Mouse (Mus musculus) hindbrain, postnatal 0 days (tissue): Measurements from ENCODE around the gene Iffo1. TPM values are rescaled to one million over a fixed set of nuclear protein-coding genes. Genes with fewer than 3 reads are reported as not detected.

Source experiments
- ATAC-seq: fragments of 200-750 bp; cut with Nextera tagmentation; 2 replicates; pipeline ENCODE4 v1.8.0; 2017; ENCODE audit warnings: mild to moderate bottlenecking, moderate TSS enrichment, moderate library complexity
- DNase-seq: peaks from one replicate; pipeline ENCODE4 v3.0.0-alpha.2; 2015; ENCODE audit warnings: low spot score
- H3K27ac ChIP-seq: fragments of 300-500 bp; sonication (generic); 2 replicates; pipeline ENCODE4 v1.5.1; 2014; ENCODE audit warnings: mild to moderate bottlenecking
- H3K27me3 ChIP-seq: fragments of 300-500 bp; sonication (generic); 2 replicates; pipeline ENCODE4 v1.6.1; 2014; ENCODE audit warnings: low read length, mixed read lengths; ENCODE audit not compliant: insufficient read depth
- H3K36me3 ChIP-seq: fragments of 300-500 bp; sonication (generic); 2 replicates; pipeline ENCODE4 v1.6.1; 2014; ENCODE audit warnings: low read length, mixed read lengths; ENCODE audit not compliant: insufficient read depth
- H3K4me1 ChIP-seq: fragments of 300-500 bp; sonication (generic); 2 replicates; pipeline ENCODE4 v1.6.1; 2014; ENCODE audit warnings: antibody characterized with exemption, low read length, mixed read lengths; ENCODE audit not compliant: insufficient read depth
- H3K4me2 ChIP-seq: fragments of 300-500 bp; sonication (generic); 2 replicates; pipeline ENCODE4 v1.6.1; 2014; ENCODE audit warnings: low read depth, mild to moderate bottlenecking, low read length, moderate library complexity, mixed read lengths
- H3K4me3 ChIP-seq: fragments of 300-500 bp; sonication (generic); 2 replicates; pipeline ENCODE4 v1.5.1; 2014; ENCODE audit warnings: low read length
- H3K9ac ChIP-seq: fragments of 300-500 bp; sonication (generic); replicated peaks from 2 replicates; pipeline ENCODE4 v1.6.1; 2014; ENCODE audit warnings: mild to moderate bottlenecking, low read length, moderate library complexity, mixed read lengths
- H3K9me3 ChIP-seq: fragments of 300-500 bp; sonication (generic); 2 replicates; pipeline ENCODE4 v1.6.1; 2016; ENCODE audit warnings: low read length, mixed read lengths
- CTCF ChIP-seq: IDR thresholded peaks from 2 replicates; pipeline ENCODE4 v1.5.1; 2016; ENCODE audit warnings: antibody characterized with exemption, control low read depth, low read depth
- WGBS: fragments of 180-500 bp; shearing (Covaris S2); extraction: QIAGEN DNeasy Blood & Tissue Kit; methylation state at CpG from one replicate; pipeline ENCODE4 v1.1.7; 2014; 5-methylcytosine and 5-hydroxymethylcytosine counted together
- polyA plus RNA-seq: library from polyadenylated mRNA; unstranded; fragments of >200 nt; fragmentation: Nextera tagmentation; extraction: Ambion mirVana; gene quantifications from 2 replicates; pipeline ENCODE4 v1.2.1, GENCODE M21; 2015
- total RNA-seq: library from RNA; depleted of rRNA; stranded (reverse); fragments of >200 nt; gene quantifications from 2 replicates; pipeline ENCODE4 v1.2.3, GENCODE M21; 2014

The Iffo1 gene
- total and polyA plus RNA-seq, 2 experiments from 2014 or later, result 20.3 to 30.5 TPM

- H3K4me1 ChIP-seq, result peaks cover 17% of the 10 kb centered on the region
- no peak overlapping the region for H3K27ac ChIP-seq
- no peak overlapping the region for H3K9ac ChIP-seq
- no peak for TF ChIP-seq CTCF
- no peaks in the 10 kb centered on the region for H3K9me3 ChIP-seq
- 82% methylated on average over 5 of the region's 5 CpGs for WGBS
- H3K4me3 ChIP-seq, result no peak overlapping the region
- H3K36me3 ChIP-seq, result peaks cover 22% of the 10 kb centered on the region; the same call in 1 of the 2 replicates
- DNase-seq, result no peak
- H3K27me3 ChIP-seq, result no peaks in the 10 kb centered on the region
- H3K4me2 ChIP-seq, result no peak overlapping the region
- ATAC-seq, result no peak
Measured at GRCm38 (mm10) chr6:125153018-125153389, 8.0 kb downstream of the Iffo1 start.

- TF ChIP-seq CTCF, result no peak
- no peak for DNase-seq
- H3K36me3 ChIP-seq, result peaks cover 22% of the 10 kb centered on the region; the same call in 1 of the 2 replicates
- no peak for ATAC-seq
- H3K4me3 ChIP-seq, result no peak overlapping the region
- no peaks in the 10 kb centered on the region for H3K9me3 ChIP-seq
- H3K27ac ChIP-seq, result no peak overlapping the region
- no peaks in the 10 kb centered on the region for H3K27me3 ChIP-seq
- peaks cover 10% of the 10 kb centered on the region; the same call in 1 of the 2 replicates for H3K4me1 ChIP-seq
- 93% methylated on average over 4 of the region's 4 CpGs for WGBS
- H3K4me2 ChIP-seq, result no peak overlapping the region
- no peak overlapping the region for H3K9ac ChIP-seq
Measured at GRCm38 (mm10) chr6:125153682-125154081, 8.6 kb downstream of the Iffo1 start.

DNA sequence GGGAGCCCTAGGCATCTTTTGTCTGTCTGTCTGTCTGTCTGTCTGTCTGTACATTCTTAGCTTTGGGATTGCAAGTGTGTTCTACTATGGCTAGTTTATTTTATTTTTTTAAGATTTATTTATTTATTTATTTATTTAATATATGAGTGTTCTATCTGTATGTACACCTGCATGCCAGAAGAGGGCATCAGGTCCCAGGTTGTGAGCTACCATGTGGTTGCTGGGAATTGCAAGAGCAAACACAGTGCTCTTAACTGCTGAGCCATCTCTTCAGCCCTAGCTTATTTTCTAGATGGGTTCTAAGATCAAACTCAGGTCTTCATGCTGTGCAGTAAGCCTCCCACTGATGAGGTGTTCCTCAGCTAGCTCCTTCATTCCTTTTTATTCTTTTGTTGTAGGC lies 9.5 kb downstream of the Iffo1 start:
- ATAC-seq, result peak; percentile 48; the same call in 1 of the 2 replicates
- no peak overlapping the region for H3K27ac ChIP-seq
- H3K9me3 ChIP-seq, result no peaks in the 10 kb centered on the region
- H3K27me3 ChIP-seq, result no peaks in the 10 kb centered on the region
- peaks cover 3% of the 10 kb centered on the region; the same call in 1 of the 2 replicates for H3K4me1 ChIP-seq
- H3K36me3 ChIP-seq, result peaks cover 22% of the 10 kb centered on the region; the same call in 1 of the 2 replicates
- no peak overlapping the region for H3K4me3 ChIP-seq
- TF ChIP-seq CTCF, result peak; percentile 62
- H3K4me2 ChIP-seq, result no peak overlapping the region
- DNase-seq, result peak; percentile 66
- no peak overlapping the region for H3K9ac ChIP-seq

DNA sequence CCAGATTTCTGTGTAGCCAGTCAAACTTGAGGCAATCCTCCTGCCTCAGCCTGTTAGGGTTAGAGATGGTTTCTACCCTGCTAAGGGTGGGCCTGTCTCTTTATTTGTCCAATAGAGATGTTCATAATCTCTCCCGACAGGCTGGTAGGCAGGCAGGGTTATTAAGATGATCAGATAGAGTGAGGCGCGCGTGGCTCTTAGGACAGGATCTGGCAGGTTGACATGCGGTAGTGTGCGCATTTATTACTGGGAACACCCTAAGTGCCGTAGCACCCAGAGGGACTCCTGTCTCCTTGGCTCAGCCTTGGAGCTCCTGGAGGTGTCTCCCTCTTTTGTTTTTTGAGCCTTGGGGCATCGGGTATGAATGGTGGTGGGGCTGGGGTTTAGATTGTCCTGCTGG lies 10.2 kb downstream of the Iffo1 start:
- Histone ChIP-seq H3K9ac (no peak overlapping the region), H3K4me2 (no peak overlapping the region), H3K4me3 (no peak overlapping the region), H3K36me3 (peaks cover 27% of the 10 kb centered on the region; the same call in 1 of the 2 replicates), H3K9me3 (no peaks in the 10 kb centered on the region), H3K4me1 (no peaks in the 10 kb centered on the region), H3K27ac (no peak overlapping the region), H3K27me3 (no peaks in the 10 kb centered on the region)
- TF ChIP-seq CTCF, result no peak
- 84% methylated on average over 8 of the region's 8 CpGs for WGBS
- DNase-seq, result no peak
- ATAC-seq, result no peak

GRCm38 (mm10) chr6:125156491-125156890 lies 11.4 kb downstream of the Iffo1 start:
- ATAC-seq (no peak), DNase-seq (no peak)
- Histone ChIP-seq H3K9me3 (no peaks in the 10 kb centered on the region), H3K36me3 (peaks cover 35% of the 10 kb centered on the region; the same call in 1 of the 2 replicates), H3K4me3 (no peak overlapping the region), H3K4me1 (no peaks in the 10 kb centered on the region), H3K27me3 (no peaks in the 10 kb centered on the region), H3K9ac (no peak overlapping the region), H3K27ac (no peak overlapping the region), H3K4me2 (no peak overlapping the region)
- WGBS, result 80% methylated on average over 3 of the region's 3 CpGs
- TF ChIP-seq CTCF, result no peak

DNA sequence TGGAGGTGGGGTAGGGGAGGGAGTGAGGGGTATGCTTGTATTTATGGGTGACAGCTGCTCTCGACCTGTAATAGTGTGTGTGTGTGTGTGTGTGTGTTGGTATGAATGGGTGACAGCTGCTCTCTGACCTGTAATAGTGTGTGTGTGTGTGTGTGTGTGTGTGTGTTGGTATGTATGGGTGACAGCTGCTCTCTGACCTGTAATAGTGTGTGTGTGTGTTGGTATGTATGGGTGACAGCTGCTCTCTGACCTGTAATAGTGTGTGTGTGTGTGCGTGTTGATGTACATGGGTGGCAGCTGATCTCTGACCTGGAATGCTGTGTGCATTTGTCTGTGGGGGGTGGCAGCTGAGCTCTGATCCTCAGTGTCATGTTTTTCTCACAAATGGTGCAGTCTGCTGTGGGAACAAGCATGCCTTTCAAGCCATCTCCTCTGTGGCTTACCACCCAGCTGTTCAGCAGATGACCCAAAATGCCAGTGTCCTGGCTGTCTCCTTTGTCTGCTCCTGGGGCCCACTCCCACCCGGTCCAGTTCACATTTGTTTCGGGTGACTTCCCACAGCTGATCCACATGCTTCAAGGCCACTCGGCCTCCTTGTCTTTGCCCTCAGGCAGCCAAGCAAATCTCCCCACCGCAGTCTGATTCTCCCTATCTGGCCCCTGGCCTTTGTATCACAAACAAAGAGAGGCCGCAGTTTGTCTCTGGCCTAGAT lies 12.0 kb downstream of the Iffo1 start:
- no peak overlapping the region for H3K4me2 ChIP-seq
- no peak overlapping the region for H3K27ac ChIP-seq
- no peak overlapping the region for H3K4me3 ChIP-seq
- H3K9me3 ChIP-seq, result no peaks in the 10 kb centered on the region
- no peak for TF ChIP-seq CTCF
- no peak overlapping the region for H3K9ac ChIP-seq
- no peaks in the 10 kb centered on the region for H3K27me3 ChIP-seq
- ATAC-seq (no peak), DNase-seq (no peak)
- H3K4me1 ChIP-seq, result no peaks in the 10 kb centered on the region
- WGBS, result 21% methylated on average over 7 of the region's 7 CpGs
- H3K36me3 ChIP-seq, result peaks cover 32% of the 10 kb centered on the region; the same call in 1 of the 2 replicates

DNA sequence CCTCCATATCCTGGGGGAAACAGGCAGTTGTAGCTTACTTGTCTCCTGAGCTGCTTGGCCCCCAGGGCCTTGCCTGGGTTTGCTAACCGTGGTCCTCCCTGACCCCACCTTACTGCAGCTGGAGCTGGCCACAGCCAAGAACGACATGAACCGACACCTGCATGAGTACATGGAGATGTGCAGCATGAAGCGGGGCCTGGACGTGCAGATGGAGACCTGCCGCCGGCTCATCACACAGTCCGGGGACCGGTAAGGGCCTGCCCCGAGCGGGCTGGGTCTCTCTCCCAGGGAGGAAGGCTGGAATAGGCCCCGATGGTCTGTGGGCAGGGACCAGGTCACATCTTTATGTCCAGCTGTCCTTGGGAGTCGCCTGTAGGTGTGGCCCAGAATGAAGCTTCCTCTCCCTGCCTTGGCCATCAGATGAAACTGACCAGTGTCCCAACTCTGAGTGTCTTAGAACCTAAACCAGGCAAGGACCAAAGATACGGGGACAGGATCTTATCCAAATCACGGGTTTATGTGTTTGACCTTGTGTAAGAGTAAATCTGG lies 14.0 kb downstream of the Iffo1 start:
- Histone ChIP-seq H3K27ac (no peak overlapping the region), H3K36me3 (peaks cover 19% of the 10 kb centered on the region; the same call in 1 of the 2 replicates), H3K4me2 (no peak overlapping the region), H3K9me3 (no peaks in the 10 kb centered on the region), H3K4me1 (0 out of 2 replicates have a peak, but pooled peaks cover 7% of the 10 kb centered on the region), H3K9ac (no peak overlapping the region), H3K27me3 (no peaks in the 10 kb centered on the region), H3K4me3 (no peak overlapping the region)
- no peak for ATAC-seq
- DNase-seq, result no peak
- 86% methylated on average over 15 of the region's 15 CpGs for WGBS
- TF ChIP-seq CTCF, result no peak
